Mouse (Mus musculus): Measurements from ENCODE around the gene Mfsd2b. TPM values are rescaled to one million over a fixed set of nuclear protein-coding genes. Genes with fewer than 3 reads are reported as not detected.

The Mfsd2b gene
- polyA plus RNA-seq, 1 experiment from 2014 or later, result 1.7 TPM

GRCm38 (mm10) chr12:4840741-4841140 is 33.4 kb downstream of the Mfsd2b start:
- Histone ChIP-seq H3K27ac (ENCODE audit: low read length) (no peak overlapping the region), H3K4me2 (ENCODE audit: low read depth, low read length) (peak overlapping the region; percentile 97), H3K4me3 (ENCODE audit: low read length) (peak overlapping the region; percentile 91), H3K9me3 (ENCODE audit: control insufficient read depth, low read length) (no peaks in the 10 kb centered on the region), H3K27me3 (replicated peaks; ENCODE audit: control insufficient read depth, insufficient read depth, low read length) (no peaks in the 10 kb centered on the region), H3K36me3 (ENCODE audit: control insufficient read depth, insufficient read depth, low read length) (no peaks in the 10 kb centered on the region), H3K9ac (ENCODE audit: low read depth, low read length) (peak overlapping the region; percentile 82), H3K4me1 (ENCODE audit: control insufficient read depth, insufficient read depth, low read length) (peaks cover 14% of the 10 kb centered on the region)
- no peak for ATAC-seq
- WGBS, result 4% methylated on average over 11 of the region's 11 CpGs

- WGBS, result 54% methylated on average over 6 of the region's 6 CpGs
- Histone ChIP-seq H3K4me2 (ENCODE audit: low read depth, low read length) (no peak overlapping the region), H3K27ac (ENCODE audit: low read length) (no peak overlapping the region), H3K4me1 (ENCODE audit: control insufficient read depth, insufficient read depth, low read length) (peaks cover 14% of the 10 kb centered on the region), H3K4me3 (ENCODE audit: low read length) (no peak overlapping the region), H3K9ac (ENCODE audit: low read depth, low read length) (no peak overlapping the region), H3K9me3 (ENCODE audit: control insufficient read depth, low read length) (no peaks in the 10 kb centered on the region), H3K27me3 (replicated peaks; ENCODE audit: control insufficient read depth, insufficient read depth, low read length) (no peaks in the 10 kb centered on the region), H3K36me3 (ENCODE audit: control insufficient read depth, insufficient read depth, low read length) (no peaks in the 10 kb centered on the region)
- no peak for ATAC-seq
Measured at GRCm38 (mm10) chr12:4840010-4840409, 34.1 kb downstream of the Mfsd2b start.

GRCm38 (mm10) chr12:4836959-4837358 is 37.2 kb downstream of the Mfsd2b start:
- WGBS, result 13% methylated on average over 4 of the region's 4 CpGs
- Histone ChIP-seq H3K9me3 (ENCODE audit: control insufficient read depth, low read length) (no peaks in the 10 kb centered on the region), H3K27ac (ENCODE audit: low read length) (no peak overlapping the region), H3K4me1 (ENCODE audit: control insufficient read depth, insufficient read depth, low read length) (peaks cover 5% of the 10 kb centered on the region; the same call in 1 of the 2 replicates), H3K9ac (ENCODE audit: low read depth, low read length) (no peak overlapping the region), H3K36me3 (ENCODE audit: control insufficient read depth, insufficient read depth, low read length) (no peaks in the 10 kb centered on the region), H3K4me3 (ENCODE audit: low read length) (no peak overlapping the region), H3K27me3 (replicated peaks; ENCODE audit: control insufficient read depth, insufficient read depth, low read length) (no peaks in the 10 kb centered on the region), H3K4me2 (ENCODE audit: low read depth, low read length) (no peak overlapping the region)
- ATAC-seq, result 0 out of 2 replicates have a peak, but pooled peaks have one; percentile 22

- WGBS, result 78% methylated on average over 3 of the region's 3 CpGs
- H3K27ac ChIP-seq (ENCODE audit: low read length), result no peak overlapping the region
- H3K9me3 ChIP-seq (ENCODE audit: control insufficient read depth, low read length), result no peaks in the 10 kb centered on the region
- H3K27me3 ChIP-seq (replicated peaks; ENCODE audit: control insufficient read depth, insufficient read depth, low read length), result no peaks in the 10 kb centered on the region
- no peak overlapping the region for H3K4me2 ChIP-seq (ENCODE audit: low read depth, low read length)
- ATAC-seq, result no peak
- no peaks in the 10 kb centered on the region for H3K4me1 ChIP-seq (ENCODE audit: control insufficient read depth, insufficient read depth, low read length)
- H3K4me3 ChIP-seq (ENCODE audit: low read length), result no peak overlapping the region
- peaks cover 9% of the 10 kb centered on the region for H3K36me3 ChIP-seq (ENCODE audit: control insufficient read depth, insufficient read depth, low read length)
- no peak overlapping the region for H3K9ac ChIP-seq (ENCODE audit: low read depth, low read length)
Measured at GRCm38 (mm10) chr12:4827256-4827655, 46.9 kb downstream of the Mfsd2b start.

GRCm38 (mm10) chr12:4817361-4818101 is 56.6 kb downstream of the Mfsd2b start, which contains the start of gene Sf3b6:
Gene Sf3b6, plus strand, starts transcription at chr12:4817544.
- peak within 1 kb of the TSS; percentile 92 for H3K27ac ChIP-seq (ENCODE audit: low read length)
- H3K4me1 ChIP-seq (ENCODE audit: control insufficient read depth, insufficient read depth, low read length), result peaks cover 11% of the 10 kb centered on the region; the same call in 1 of the 2 replicates
- no peaks in the 10 kb centered on the region for H3K27me3 ChIP-seq (replicated peaks; ENCODE audit: control insufficient read depth, insufficient read depth, low read length)
- H3K36me3 ChIP-seq (ENCODE audit: control insufficient read depth, insufficient read depth, low read length), result peaks cover 8% of the 10 kb centered on the region; the same call in 1 of the 2 replicates
- WGBS, result under 1% methylated on average over 49 of the region's 49 CpGs
- H3K9ac ChIP-seq (ENCODE audit: low read depth, low read length), result peak within 1 kb of the TSS; percentile 76
- H3K4me2 ChIP-seq (ENCODE audit: low read depth, low read length), result peak within 1 kb of the TSS; percentile 82
- H3K4me3 ChIP-seq (ENCODE audit: low read length), result peak within 1 kb of the TSS; percentile 88
- no peaks in the 10 kb centered on the region for H3K9me3 ChIP-seq (ENCODE audit: control insufficient read depth, low read length)
- ATAC-seq, result peak; percentile 99

- peak overlapping the region; percentile 76 for H3K9ac ChIP-seq (ENCODE audit: low read depth, low read length)
- H3K9me3 ChIP-seq (ENCODE audit: control insufficient read depth, low read length), result no peaks in the 10 kb centered on the region
- H3K4me1 ChIP-seq (ENCODE audit: control insufficient read depth, insufficient read depth, low read length), result peaks cover 12% of the 10 kb centered on the region; the same call in 1 of the 2 replicates
- H3K4me3 ChIP-seq (ENCODE audit: low read length), result peak overlapping the region; percentile 88
- peaks cover 8% of the 10 kb centered on the region; the same call in 1 of the 2 replicates for H3K36me3 ChIP-seq (ENCODE audit: control insufficient read depth, insufficient read depth, low read length)
- peak overlapping the region; percentile 92 for H3K27ac ChIP-seq (ENCODE audit: low read length)
- H3K4me2 ChIP-seq (ENCODE audit: low read depth, low read length), result peak overlapping the region; percentile 82
- WGBS, result 6% methylated on average over 24 of the region's 24 CpGs
- no peaks in the 10 kb centered on the region for H3K27me3 ChIP-seq (replicated peaks; ENCODE audit: control insufficient read depth, insufficient read depth, low read length)
- ATAC-seq, result peak; percentile 19
Measured at GRCm38 (mm10) chr12:4816680-4817360, 57.3 kb downstream of the Mfsd2b start.

- H3K4me3 ChIP-seq (ENCODE audit: low read length), result no peak overlapping the region
- ATAC-seq, result no peak
- H3K27me3 ChIP-seq (replicated peaks; ENCODE audit: control insufficient read depth, insufficient read depth, low read length), result no peaks in the 10 kb centered on the region
- 76% methylated on average over 4 of the region's 4 CpGs for WGBS
- no peaks in the 10 kb centered on the region for H3K36me3 ChIP-seq (ENCODE audit: control insufficient read depth, insufficient read depth, low read length)
- peaks cover 10% of the 10 kb centered on the region; the same call in 1 of the 2 replicates for H3K4me1 ChIP-seq (ENCODE audit: control insufficient read depth, insufficient read depth, low read length)
- H3K27ac ChIP-seq (ENCODE audit: low read length), result no peak overlapping the region
- no peak overlapping the region for H3K9ac ChIP-seq (ENCODE audit: low read depth, low read length)
- H3K4me2 ChIP-seq (ENCODE audit: low read depth, low read length), result no peak overlapping the region
- no peaks in the 10 kb centered on the region; the same call in 1 of the 2 replicates for H3K9me3 ChIP-seq (ENCODE audit: control insufficient read depth, low read length)
Measured at GRCm38 (mm10) chr12:4813636-4814035, 60.5 kb downstream of the Mfsd2b start.

Other genes starting within 250 kb of the Mfsd2b start
- gene Fam228a, start 135.9 kb downstream of the Mfsd2b start, polyA plus RNA-seq (2015; fragmentation: Nextera tagmentation; extraction: Ambion mirVana), result 0.05 and 0.34 TPM in 2 replicates
- 1.1 TPM in 2 replicates for gene Pfn4, start 105.3 kb downstream of the Mfsd2b start, polyA plus RNA-seq (2015; fragmentation: Nextera tagmentation; extraction: Ambion mirVana)
- 1.1 and 1.3 TPM in 2 replicates for gene Fam228b, start 105.1 kb downstream of the Mfsd2b start, polyA plus RNA-seq (2015; fragmentation: Nextera tagmentation; extraction: Ambion mirVana)
- gene Sf3b6, start 56.8 kb downstream of the Mfsd2b start, polyA plus RNA-seq (2015; fragmentation: Nextera tagmentation; extraction: Ambion mirVana), result 169 and 193 TPM in 2 replicates
- gene Fkbp1b, start 32.8 kb downstream of the Mfsd2b start, polyA plus RNA-seq (2015; fragmentation: Nextera tagmentation; extraction: Ambion mirVana), result 7.1 and 8.2 TPM in 2 replicates
- gene Wdcp, start 31.1 kb downstream of the Mfsd2b start, polyA plus RNA-seq (2015; fragmentation: Nextera tagmentation; extraction: Ambion mirVana), result 11.0 and 12.4 TPM in 2 replicates
- gene Ubxn2a, start 33.3 kb upstream of the Mfsd2b start, polyA plus RNA-seq (2015; fragmentation: Nextera tagmentation; extraction: Ambion mirVana), result 31.0 and 32.8 TPM in 2 replicates
- 4.4 and 5.2 TPM in 2 replicates for gene Atad2b, start 43.0 kb upstream of the Mfsd2b start, polyA plus RNA-seq (2015; fragmentation: Nextera tagmentation; extraction: Ambion mirVana)

All from intestine, embryonic 16.5 days (tissue).